Mouse (Mus musculus) cerebellum, postnatal 25 days (tissue): ENCODE measurements around the gene Defa31.
"Not testable (repeated sequence)": the region's sequence is repeated elsewhere in the genome, so short reads cannot be mapped to it uniquely, and the experiment has no call there.

Experiments
- DNase-seq, 2 experiments: peaks; one replicate each; pipeline ENCODE4 v3.0.0; 2021; ENCODE audit warnings: mixed read lengths in 2 of 2

The Defa31 gene

DNA sequence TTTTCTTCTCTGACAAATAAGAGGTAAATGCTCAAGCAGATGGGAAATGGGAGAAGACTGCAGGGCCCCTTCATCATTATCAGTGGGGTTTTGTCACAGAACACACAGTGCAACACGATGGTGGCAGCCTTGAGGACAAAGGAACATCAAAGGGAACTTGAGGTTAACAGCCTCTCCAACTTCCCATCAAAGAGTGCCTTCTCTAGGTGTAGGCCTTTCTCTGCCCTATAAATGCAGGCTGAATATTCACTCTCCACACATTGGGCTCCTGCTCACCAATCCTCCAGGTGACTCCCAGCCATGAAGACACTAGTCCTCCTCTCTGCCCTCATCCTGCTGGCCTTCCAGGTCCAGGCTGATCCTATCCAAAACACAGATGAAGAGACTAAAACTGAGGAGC is at the start of gene Defa31:
TSS of gene Defa31 (plus strand) at position 301 of the 400 bp plus-strand sequence.
- DNase-seq: not testable (repeated sequence)

DNA sequence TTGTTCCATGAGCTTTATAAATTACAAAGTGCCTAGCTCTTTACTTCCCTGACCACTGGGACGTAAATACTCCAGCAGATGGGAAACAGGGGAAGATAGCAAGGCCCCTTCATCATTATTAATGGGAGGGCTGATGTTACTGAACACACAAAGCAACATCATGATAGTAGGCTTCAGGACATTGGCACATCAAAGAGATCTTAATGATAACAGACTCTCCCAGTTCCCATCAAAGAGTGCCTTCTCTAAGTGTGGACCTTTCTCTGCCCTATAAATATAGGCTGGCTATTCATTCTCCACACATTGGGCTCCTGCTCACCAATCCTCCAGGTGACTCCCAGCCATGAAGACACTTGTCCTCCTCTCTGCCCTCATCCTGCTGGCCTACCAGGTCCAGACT is 29.4 kb upstream of the Defa31 start, which contains the start of gene Defa22:
TSS of gene Defa22 (plus strand) at position 301 of the 400 bp plus-strand sequence.
- DNase-seq: not testable (repeated sequence)

DNA sequence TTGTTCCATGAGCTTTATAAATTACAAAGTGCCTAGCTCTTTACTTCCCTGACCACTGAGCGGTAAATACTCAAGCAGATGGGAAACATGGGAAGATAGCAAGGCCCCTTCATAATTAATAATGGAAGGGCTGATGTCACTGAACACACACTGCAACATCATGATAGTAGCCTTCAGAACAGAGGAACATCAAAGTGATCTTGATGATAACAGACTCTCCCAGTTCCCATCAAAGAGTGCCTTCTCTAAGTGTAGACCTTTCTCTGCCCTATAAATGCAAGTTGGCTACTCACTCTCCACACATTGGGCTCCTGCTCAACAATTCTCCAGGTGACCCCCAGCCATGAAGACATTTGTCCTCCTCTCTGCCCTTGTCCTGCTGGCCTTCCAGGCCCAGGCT is 9.8 kb downstream of the Defa31 start, which contains the start of gene Gm15293:
TSS of gene Gm15293 (plus strand) at position 301 of the 400 bp plus-strand sequence.
- DNase-seq: not testable (repeated sequence)
